Mouse (Mus musculus) Patski (cell line): ENCODE data around the gene Spast. TPM values are rescaled to one million over a fixed set of nuclear protein-coding genes. Genes with fewer than 3 reads are reported as not detected.

Experiments
- ATAC-seq: fragments of 100-300 bp; one replicate; pipeline ENCODE4 v1.8.0; 2021
- CTCF ChIA-PET: fragments of 350-600 bp; sonication (Branson Sonifier 250); formaldehyde crosslinking; loops from one replicate; lab custom pipeline; 2022; ENCODE audit warnings: inconsistent platforms; lab: Charles Lee
- POLR2A ChIA-PET: fragments of 350-600 bp; sonication (Branson Sonifier 250); formaldehyde crosslinking; loops from one replicate; lab custom pipeline; 2022; ENCODE audit warnings: antibody characterized with exemption, inconsistent platforms; lab: Charles Lee
- DNase-seq: peaks from one replicate; pipeline ENCODE4 v3.0.0-alpha.2; 2011; ENCODE audit warnings: low read depth, low spot score
- H3K27me3 ChIP-seq: fragments of 371-371 bp; one replicate; pipeline ENCODE4 v1.5.1; 2021
- CTCF ChIP-seq: fragments of 100-300 bp; IDR thresholded peaks from one replicate; pipeline ENCODE4 v1.5.1; 2021
- in situ Hi-C: fragments of 300-500 bp; cut with MboI; formaldehyde crosslinking; loops from 3 replicates; pipeline ENCODE4 v1.11.1; 2018; ENCODE audit warnings: low pct_unique_long_range_greater_than_20kb, mixed read lengths
- polyA plus RNA-seq: library from polyadenylated mRNA; unstranded; gene quantifications from one replicate; pipeline ENCODE4 v1.2.3, GENCODE M21; 2021

Gene Spast
- 27.5 TPM for polyA plus RNA-seq

DNA sequence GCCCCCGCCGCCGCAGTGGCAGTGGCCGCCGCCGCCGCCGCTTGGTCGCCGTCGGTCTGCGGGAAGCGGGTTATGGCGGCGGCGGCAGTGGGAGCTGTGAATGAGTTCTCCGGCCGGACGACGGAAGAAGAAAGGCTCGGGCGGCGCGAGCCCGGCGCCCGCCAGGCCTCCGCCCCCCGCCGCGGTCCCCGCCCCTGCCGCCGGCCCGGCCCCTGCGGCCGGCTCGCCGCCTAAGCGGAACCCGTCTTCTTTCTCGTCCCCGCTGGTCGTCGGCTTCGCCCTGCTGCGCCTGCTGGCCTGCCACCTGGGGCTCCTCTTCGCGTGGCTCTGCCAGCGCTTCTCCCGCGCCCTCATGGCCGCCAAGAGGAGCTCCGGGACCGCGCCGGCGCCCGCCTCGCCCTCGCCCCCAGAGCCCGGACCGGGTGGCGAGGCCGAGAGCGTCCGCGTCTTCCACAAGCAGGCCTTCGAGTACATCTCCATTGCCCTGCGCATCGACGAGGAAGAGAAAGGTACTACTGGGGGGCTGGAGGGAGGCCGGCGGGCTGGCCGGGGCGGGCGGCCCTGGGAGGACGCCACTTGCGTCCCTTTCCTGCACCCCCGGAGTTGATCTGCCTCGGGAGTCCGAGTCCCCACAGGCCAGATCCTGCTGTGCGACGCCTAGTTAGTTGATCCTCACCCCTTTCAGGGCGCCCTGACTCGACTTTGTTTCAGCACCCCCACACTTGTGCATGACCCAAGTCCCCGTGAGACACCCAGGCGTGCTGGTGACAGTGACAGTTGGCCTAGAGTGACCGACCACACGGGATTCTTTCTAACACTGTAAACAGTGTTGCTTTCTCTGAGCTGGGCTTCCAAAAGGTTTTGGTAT lies at the start of gene Spast:
TSS of gene Spast (plus strand) at position 51 of the 868 bp plus-strand sequence.
- ATAC-seq (peak; percentile 84), DNase-seq (no peak)
- H3K27me3 ChIP-seq, result no peaks in the 10 kb centered on the region
- CTCF ChIA-PET, result interaction anchor here (0.8 to 1.0 kb wide), 3 partner anchors 18 to 26 kb away, joined by 3 read pairs; no protein-coding TSS in a partner anchor
- no peak for TF ChIP-seq CTCF
- POLR2A ChIA-PET, result interaction anchor here (0.6 to 1.4 kb wide), 3 partner anchors 22 to 1403 kb away, joined by 3 to 4 read pairs (median 3); no protein-coding TSS in a partner anchor
- in situ Hi-C loops, result no loop called here

GRCm38 (mm10) chr17:74290198-74290597 lies 48.6 kb upstream of the Spast start:
- ATAC-seq, result no peak
- H3K27me3 ChIP-seq, result no peaks in the 10 kb centered on the region
- no peak for TF ChIP-seq CTCF
- ChIA-PET POLR2A (no interaction called here), CTCF (interaction anchor here (1.5 kb wide), 2 partner anchors 21 to 48 kb away, joined by 4 read pairs; no protein-coding TSS in a partner anchor)
- in situ Hi-C loops, result loop anchor here (5.0 to 25.0 kb wide), 2 partner anchors 38 to 1453 kb away; partner anchors contain the start of gene Ypel5
- no peak for DNase-seq

DNA sequence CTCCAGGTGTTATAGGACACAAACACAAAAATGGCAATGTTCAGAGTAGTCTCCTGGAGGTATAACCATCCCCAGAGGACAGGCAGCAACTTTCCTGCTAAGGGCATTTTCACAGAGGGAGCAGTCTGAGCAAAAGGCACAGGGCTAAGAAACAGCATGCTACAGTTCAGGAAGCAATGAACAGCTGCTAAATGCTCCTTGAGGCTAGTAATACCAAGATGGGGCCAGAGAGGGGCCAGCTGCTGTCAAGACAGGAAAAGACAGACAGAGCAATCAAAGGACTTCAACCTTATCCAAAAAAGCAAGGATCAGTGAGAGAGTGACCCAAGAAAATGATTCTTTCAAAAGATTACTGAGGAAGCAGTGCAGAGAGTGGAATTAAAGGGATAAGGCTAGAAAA lies 47.9 kb upstream of the Spast start:
- no peak for TF ChIP-seq CTCF
- DNase-seq (no peak), ATAC-seq (no peak)
- no peaks in the 10 kb centered on the region for H3K27me3 ChIP-seq
- in situ Hi-C loops, result loop anchor here (5.0 to 25.0 kb wide), 2 partner anchors 39 to 1454 kb away; partner anchors contain the start of gene Ypel5
- ChIA-PET CTCF (interaction anchor here (1.5 kb wide), 1 partner anchor 45 kb away, joined by 3 read pairs; no protein-coding TSS in a partner anchor), POLR2A (no interaction called here)

DNA sequence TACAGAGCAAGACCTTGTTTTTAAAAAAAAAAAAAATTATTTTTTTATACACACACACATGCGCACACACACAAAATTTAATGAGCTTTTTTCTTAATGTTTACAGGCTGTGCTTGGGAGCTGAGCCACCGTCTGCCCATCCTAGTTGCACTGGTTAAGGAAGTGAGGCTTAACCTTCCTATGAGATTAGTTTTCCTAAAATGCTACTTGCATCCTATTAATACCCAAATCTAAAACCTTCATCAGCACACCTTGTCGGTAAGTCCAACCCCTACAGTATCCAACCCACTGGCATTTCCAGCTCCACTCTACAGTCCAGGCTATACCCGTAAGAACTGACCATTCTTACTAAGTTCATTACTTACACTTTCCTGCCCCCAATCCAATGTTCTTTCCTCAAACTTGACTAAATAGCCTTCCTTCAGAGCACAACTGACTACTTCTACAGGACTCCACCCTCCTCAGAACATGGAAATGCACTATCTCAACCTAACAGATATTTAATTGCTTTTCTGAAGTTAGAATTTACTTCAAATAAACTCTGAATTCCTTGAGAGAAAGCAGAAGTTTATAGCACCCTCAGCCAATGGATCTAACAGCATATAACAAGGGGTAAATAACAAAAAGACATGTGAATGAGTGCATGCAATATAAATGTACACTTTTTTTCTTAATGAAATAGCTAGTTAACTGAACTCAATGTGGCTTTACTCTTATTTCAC lies 47.0 kb upstream of the Spast start:
- no peak for ATAC-seq
- no peaks in the 10 kb centered on the region for H3K27me3 ChIP-seq
- ChIA-PET CTCF (interaction anchor here (1.5 kb wide), 2 partner anchors 11 to 46 kb away, joined by 3 to 4 read pairs; no protein-coding TSS in a partner anchor), POLR2A (interaction anchor here (0.6 kb wide), 1 partner anchor 1482 kb away, joined by 4 read pairs; no protein-coding TSS in a partner anchor)
- no peak for TF ChIP-seq CTCF
- in situ Hi-C loops, result loop anchor here (5.0 to 25.0 kb wide), 2 partner anchors 40 to 1454 kb away; partner anchors contain the start of gene Ypel5
- DNase-seq, result no peak

- CTCF ChIA-PET, result no interaction called here
- in situ Hi-C loops, result loop anchor here (5.0 to 25.0 kb wide), 2 partner anchors 42 to 1457 kb away; partner anchors contain the start of gene Ypel5
- no peaks in the 10 kb centered on the region for H3K27me3 ChIP-seq
- POLR2A ChIA-PET, result interaction anchor here (0.7 to 1.0 kb wide), 2 partner anchors 76 to 897 kb away, joined by 3 read pairs; no protein-coding TSS in a partner anchor
- ATAC-seq (peak; percentile 13), DNase-seq (no peak)
- no peak for TF ChIP-seq CTCF
These were observed 44.9 kb upstream of the Spast start for GRCm38 (mm10) chr17:74293687-74294425.

DNA sequence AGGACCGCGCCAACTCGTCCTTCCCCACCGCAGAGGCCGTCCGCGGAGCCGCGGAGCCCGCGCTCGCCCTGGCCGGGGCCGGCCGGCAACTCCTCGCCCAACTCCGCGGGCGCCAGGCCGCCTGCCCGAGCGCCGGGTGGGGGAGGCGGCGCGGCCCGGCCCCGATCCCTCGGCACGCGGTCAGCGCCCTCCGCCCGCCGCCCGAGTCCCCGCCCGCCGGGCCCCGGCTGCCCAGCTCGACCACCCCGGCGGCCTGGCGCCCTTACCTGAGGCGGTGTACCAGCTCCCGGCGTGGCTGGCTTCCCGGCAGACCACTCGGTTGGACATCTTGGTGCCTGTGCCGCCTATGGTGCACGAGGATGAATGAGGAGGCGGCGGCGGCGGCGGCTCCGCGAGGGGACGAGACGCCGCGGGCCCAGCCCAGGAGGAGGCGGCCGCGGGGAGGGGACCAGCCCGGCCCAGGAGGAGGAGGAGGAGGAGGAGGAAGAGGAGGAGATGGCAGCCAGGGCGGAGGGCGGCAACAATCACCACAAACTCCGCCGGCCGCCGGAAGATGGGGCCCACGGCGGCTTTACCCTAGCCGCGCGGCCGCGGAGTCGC lies 44.3 kb upstream of the Spast start:
- CTCF ChIA-PET, result no interaction called here

DNA sequence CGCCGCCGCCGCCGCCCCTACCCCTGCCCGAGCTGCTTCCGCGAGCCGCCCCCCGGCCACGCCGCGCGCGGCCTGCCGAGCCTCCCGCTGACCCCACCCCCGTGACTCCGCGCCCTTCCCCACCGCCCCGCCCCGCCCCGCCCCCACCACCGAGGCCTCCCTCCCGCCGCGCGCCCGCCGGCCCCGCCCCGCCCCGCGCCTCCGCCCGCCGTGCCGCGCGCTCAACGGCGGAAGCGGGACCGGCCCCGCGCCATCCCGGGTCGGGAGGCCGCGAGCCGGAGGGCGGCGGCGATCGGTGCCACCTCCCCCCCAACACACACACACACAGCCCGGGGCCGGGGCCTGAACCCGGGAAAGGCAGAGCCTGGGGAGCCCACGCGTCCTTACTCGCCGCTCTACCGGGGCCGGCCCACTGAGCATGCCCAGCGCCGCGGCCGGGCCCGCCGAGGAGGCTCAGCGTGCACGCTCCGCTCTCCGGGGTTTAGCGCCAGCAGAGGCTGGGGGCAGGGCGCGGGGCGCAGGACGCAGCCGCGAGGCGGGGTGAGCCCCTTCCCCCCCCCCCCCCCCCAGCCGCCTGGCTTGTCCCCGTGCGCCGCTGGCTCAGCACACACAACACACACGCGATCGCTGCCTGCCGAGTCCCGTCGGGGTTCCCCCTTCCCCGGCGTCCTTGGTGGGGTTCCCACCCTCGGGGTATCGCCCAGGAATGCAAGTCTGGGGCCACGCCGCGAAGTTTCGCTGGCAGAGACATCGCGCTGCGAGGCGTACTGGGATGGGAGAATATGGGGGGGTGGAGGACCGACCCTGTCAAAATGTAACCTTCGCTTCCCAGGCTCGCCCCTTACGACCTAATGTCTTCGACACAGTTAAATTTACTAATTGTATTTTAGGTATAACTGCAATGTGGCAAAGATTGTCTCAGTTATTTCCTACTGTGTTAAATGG lies 43.5 kb upstream of the Spast start, which contains the start of gene Memo1:
TSS of gene Memo1 (minus strand) at position 496 of the 945 bp plus-strand sequence.
- TF ChIP-seq CTCF, result no peak
- DNase-seq, result no peak
- ChIA-PET CTCF (interaction anchor here (0.8 to 1.5 kb wide), 2 partner anchors 17 to 274 kb away, joined by 3 read pairs; no protein-coding TSS in a partner anchor), POLR2A (interaction anchor here (1.0 kb wide), 2 partner anchors 52 to 77 kb away, joined by 3 read pairs; no protein-coding TSS in a partner anchor)
- H3K27me3 ChIP-seq, result no peaks in the 10 kb centered on the region
- ATAC-seq, result peak; percentile 78
- in situ Hi-C loops, result loop anchor here (5.0 to 25.0 kb wide), 2 partner anchors 403 to 1458 kb away; partner anchors contain the start of gene Ypel5

More for the DNA sequence above, 44.3 kb upstream of the Spast start:
- no peak for DNase-seq
- ATAC-seq, result peak; percentile 60
- POLR2A ChIA-PET, result interaction anchor here (1.0 kb wide), 2 partner anchors 51 to 76 kb away, joined by 3 read pairs; no protein-coding TSS in a partner anchor
- no peaks in the 10 kb centered on the region for H3K27me3 ChIP-seq
- in situ Hi-C loops, result loop anchor here (5.0 to 25.0 kb wide), 3 partner anchors 42 to 1457 kb away; partner anchors contain the start of gene Ypel5
- no peak for TF ChIP-seq CTCF
